Mouse (Mus musculus): ENCODE measurements around the gene Psmb7.

- TF ChIP-seq CTCF (IDR thresholded peaks at IDR 0.05; ENCODE audit: low read depth, low read length) = no peak
- TF ChIP-seq POLR2A (IDR thresholded peaks at IDR 0.05; ENCODE audit: extremely low read depth, insufficient read depth, low read length) = no peak
Measured at GRCm38 (mm10) chr2:38555659-38556058, 88.2 kb downstream of the Psmb7 start.
